Mouse (Mus musculus): ENCODE results near the gene Adcy10.

Gene Adcy10

GRCm38 (mm10) chr1:165510161-165510560 is 25.2 kb downstream of the Adcy10 start:
- intact Hi-C loops (cut with DNase I) = no loop called here

- intact Hi-C loops (cut with DNase I) = no loop called here
These were observed 35.7 kb downstream of the Adcy10 start for GRCm38 (mm10) chr1:165520716-165521115.

- intact Hi-C loops (cut with DNase I) = no loop called here
These were observed 51.2 kb downstream of the Adcy10 start for GRCm38 (mm10) chr1:165536079-165536675.

GRCm38 (mm10) chr1:165537241-165537807 is 52.3 kb downstream of the Adcy10 start:
- intact Hi-C loops (cut with DNase I) = no loop called here

GRCm38 (mm10) chr1:165556711-165557110 is 71.7 kb downstream of the Adcy10 start:
- intact Hi-C loops (cut with DNase I) = no loop called here

GRCm38 (mm10) chr1:165559073-165559472 is 74.1 kb downstream of the Adcy10 start:
- intact Hi-C loops (cut with DNase I) = no loop called here

DNA sequence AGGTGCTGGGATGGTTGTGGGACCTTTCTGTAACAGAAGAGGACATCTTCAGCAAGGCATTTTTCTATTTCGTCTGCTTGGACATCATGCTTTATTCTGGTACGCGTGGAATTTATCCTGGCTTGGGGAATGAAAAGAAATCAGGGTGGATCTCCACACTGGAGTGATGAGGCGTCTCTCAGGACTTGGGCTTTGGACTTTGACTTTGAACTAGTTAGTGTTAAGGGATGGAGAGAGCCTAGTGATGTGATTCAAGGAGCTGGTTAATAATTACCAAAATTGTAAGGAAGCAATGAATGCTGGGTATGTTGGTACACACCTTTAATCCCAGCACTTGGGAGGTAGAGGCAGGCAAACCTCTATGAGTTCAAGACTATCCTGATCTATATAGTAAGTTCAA is 80.3 kb downstream of the Adcy10 start:
- intact Hi-C loops (cut with DNase I) = no loop called here

DNA sequence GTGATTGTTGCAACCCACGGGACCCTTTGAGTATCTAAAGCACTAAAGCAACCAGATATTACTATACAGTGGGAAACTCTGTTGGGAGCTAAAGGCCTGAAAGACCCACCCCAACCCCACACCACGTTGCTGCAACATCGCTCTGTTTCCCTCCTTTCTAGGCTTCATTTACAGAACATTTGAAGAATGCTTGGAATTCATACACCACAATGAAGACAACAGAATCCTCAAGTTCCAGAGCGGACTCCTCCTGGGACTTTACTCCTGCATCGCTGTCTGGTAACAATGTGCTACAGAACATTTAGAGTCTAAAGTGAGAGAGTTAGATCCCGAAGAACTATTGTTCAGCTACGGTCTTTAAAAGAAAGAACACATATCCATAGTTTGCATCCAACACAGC is 82.5 kb downstream of the Adcy10 start:
- intact Hi-C loops (cut with DNase I) = no loop called here

DNA sequence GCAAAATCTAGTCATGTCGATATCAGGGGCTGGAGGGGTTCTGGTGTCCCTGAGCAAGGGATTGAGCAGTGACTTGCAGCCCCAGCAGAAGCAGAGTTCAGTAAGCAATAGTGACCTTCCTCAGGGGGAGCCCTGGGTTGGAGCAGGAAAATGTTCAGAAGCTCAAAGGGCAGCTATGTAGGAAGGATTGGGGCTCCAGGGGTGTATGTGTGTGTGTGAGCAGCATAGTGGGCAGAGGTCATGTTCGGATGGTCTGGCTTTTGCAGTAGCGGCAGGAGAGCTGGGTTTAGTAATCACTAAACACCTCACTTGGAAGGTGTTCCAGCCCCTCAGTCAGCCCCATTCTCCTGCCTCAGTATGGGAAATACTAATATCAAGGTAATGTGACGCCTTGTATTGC is 91.0 kb downstream of the Adcy10 start:
- intact Hi-C loops (cut with DNase I) = no loop called here

DNA sequence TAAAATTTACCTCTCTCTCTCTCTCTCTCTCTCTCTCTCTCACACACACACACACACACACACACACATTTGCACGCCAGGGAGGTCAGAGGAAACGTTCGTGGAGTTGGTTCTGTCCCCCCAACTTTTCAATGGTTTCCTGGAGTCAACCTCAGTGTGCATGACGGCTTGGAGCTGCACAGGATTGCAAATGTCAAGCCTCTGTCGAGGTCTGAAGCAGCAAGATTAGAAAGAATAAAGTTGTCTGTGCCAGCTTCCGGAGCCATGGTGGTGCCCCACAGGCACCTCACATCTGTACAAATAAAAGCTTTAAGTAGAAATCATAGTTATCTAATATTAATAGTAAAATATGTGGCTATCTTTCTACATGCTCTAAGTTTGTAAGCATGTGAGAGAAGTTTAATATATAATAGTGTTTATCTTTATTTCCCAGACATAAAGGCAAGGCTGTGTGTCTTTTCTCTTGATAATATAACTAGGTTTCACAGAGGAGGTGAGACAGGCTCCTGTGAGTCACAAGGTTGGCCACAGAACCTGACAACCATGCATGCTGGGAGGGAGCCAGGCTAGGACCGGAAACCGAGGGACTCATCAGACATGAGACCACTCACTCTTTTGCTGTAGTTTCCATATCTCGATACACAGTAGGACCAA is 91.6 kb downstream of the Adcy10 start:
- intact Hi-C loops (cut with DNase I) = no loop called here

DNA sequence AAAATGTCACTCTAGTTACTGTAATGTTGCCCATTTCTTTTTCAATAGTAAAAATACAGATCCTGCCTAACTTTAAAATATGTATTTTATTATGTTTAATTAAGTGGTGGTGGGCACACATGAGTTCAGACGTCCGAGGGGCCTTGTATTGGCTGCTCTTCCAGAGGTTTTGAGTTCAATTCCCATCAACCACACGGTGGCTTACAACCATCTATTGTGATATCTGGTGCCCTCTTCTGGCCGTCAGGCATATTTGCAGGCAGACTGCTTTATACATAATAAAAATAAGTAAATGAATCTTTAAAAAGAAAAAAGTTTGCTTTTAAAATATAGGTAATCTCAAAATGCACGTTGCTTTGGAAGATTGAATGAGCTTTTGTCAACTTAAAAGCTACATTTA is 94.3 kb downstream of the Adcy10 start:
- intact Hi-C loops (cut with DNase I) = no loop called here

- intact Hi-C loops (cut with DNase I) = loop anchor here (5.0 to 10.0 kb wide), 2 partner anchors 156 to 196 kb away; no protein-coding TSS in a partner anchor
These were observed 96.3 kb downstream of the Adcy10 start for GRCm38 (mm10) chr1:165581255-165581654.

DNA sequence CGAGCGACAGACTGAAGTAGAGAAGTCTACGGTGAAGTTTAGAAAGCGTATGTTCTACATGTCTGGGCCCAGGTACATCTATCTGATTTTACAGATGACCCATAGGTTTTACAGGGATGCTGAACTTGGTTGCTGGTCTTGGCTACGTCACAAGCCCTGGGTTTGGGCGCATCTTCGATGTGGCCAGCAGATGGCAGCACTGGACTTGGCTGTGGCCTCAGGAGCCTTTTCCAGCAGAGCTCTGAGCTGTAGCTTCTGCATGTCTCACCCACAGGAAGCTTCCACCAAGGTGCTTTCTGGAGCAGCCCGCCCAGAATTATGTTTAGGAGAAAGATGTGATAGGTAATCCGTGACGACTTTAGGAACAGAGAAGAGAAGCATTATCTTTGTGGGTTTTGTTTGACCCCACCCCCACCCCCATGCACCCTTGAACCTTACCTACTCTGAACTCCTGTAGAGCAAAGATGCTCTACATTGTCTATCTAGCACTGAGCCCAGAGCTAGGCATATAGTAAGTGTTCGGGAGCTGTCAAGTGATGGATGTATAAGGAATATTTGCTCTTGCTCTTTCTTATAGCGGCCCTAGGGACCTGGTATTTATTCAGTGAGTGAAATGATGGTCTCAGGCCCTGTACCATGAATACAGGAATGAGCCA is 98.7 kb downstream of the Adcy10 start:
- intact Hi-C loops (cut with DNase I) = loop anchor here (1.0 to 10.0 kb wide), 3 partner anchors 75 to 199 kb away; no protein-coding TSS in a partner anchor

GRCm38 (mm10) chr1:165585389-165586104 is 100.6 kb downstream of the Adcy10 start:
- intact Hi-C loops (cut with DNase I) = loop anchor here (10.0 kb wide), 1 partner anchor 201 kb away; no protein-coding TSS in a partner anchor

DNA sequence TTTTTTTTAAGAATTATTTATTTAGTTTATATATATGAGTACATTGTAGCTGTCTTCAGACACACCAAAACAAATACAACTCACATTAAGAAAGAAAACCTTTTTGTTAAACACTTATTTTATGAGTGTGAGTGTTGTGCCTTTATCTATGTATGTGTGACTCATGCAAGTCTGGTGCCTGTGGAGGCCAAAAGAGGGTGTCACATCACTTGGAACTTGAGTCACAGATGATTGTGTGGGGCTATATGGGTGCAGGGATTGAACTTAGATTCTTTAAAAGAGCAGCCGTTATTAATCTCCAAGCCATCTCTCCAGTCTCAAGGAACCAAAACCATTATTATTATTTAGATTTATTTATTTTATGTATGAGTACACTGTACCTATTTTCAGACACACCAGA is 101.4 kb downstream of the Adcy10 start:
- intact Hi-C loops (cut with DNase I) = loop anchor here (10.0 kb wide), 1 partner anchor 202 kb away; no protein-coding TSS in a partner anchor

DNA sequence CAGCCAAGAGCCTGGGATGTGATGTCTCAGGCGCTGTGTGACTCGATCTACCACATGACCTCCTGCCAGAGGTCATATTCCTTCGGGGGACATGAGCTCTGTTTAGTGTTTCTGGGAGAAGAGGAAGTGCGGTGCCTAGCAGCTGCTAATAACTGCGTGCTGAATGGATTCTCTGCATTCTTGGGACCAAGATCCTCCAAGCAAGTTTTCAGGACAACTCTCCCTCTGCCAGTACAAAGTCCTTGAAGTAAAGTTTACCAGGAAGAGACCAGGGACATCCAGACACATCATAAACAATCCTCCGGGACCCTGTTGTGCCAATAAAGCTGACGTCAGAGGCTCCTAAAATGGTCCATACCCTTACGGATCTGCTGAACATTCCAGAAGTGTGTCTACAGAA is 102.9 kb downstream of the Adcy10 start:
- intact Hi-C loops (cut with DNase I) = loop anchor here (10.0 kb wide), 1 partner anchor 203 kb away; no protein-coding TSS in a partner anchor

DNA sequence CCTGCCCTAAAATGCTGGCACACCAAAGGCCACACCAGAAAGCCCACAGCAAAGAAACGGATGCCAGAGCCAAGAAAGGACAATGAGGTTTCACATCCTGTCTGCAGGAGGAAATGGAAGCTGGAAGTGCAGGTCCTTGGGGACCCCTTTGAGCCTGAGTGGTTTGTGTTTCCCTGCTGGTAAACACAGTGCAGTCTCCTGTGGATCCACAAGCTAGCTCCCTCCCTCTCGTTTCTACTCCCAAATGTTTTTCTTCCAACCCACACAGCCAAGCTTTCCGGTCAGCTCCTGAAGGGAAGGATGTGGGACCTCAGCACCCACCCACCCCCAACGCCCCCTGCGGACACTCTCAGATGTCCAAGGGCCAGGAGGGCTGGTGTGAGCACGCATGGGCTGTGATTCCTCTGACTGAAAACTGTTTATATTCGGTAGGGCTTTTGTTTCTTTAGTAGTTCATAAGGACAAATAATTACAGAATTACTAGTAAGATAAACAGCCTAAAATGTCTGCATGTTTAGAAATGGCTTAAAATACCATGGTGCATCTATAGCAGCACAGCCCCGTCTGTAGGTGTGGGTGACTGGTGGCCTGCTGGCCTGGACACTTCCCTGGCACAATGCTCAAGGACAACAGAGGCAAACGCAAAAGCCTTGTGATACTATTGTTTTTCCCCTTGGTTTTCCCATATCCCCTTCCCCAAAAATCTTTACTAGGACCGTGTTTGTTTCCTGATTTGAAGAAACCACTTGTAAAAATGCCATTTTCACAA is 104.5 kb downstream of the Adcy10 start:
- intact Hi-C loops (cut with DNase I) = loop anchor here (10.0 kb wide), 1 partner anchor 205 kb away; no protein-coding TSS in a partner anchor

DNA sequence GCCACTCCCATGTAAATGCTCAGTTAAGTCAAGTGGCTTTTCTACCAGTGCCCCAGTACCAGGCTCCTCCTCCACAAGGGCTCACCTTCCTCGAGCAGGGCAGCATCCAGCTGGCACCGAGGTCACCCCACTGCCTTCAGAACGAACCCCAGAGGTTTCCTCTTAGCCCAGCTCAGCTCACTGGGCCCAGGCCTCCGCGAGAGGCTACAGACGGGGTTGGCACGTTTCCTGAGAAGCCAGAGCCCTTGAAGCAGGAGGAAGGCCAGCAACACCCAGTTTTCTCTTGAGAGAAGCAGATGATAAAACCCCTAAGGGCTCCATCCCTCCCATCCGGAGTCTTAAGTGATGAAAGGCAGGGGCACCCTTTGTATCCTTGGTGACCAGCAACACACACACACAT is 105.8 kb downstream of the Adcy10 start:
- intact Hi-C loops (cut with DNase I) = no loop called here

- intact Hi-C loops (cut with DNase I) = no loop called here
These were observed 107.5 kb downstream of the Adcy10 start for GRCm38 (mm10) chr1:165592295-165593082.
